Mouse (Mus musculus) embryonic fibroblast, embryonic 13.5 days (primary cell): ENCODE results near the gene Trmt1l.

ENCODE experiments used
- CTCF ChIP-seq: IDR thresholded peaks from 2 replicates; pipeline ENCODE4 v1.5.1; 2011; ENCODE audit warnings: mild to moderate bottlenecking, control low read depth, low read length, moderate library complexity, borderline replicate concordance; ENCODE audit not compliant: insufficient read depth
- POLR2A ChIP-seq: IDR thresholded peaks from 2 replicates; pipeline ENCODE4 v1.6.1; 2011; ENCODE audit warnings: low read depth, mild to moderate bottlenecking, control low read depth, low read length, moderate library complexity

- TF ChIP-seq CTCF (no peak), POLR2A (no peak)
These were observed 28.7 kb downstream of the Trmt1l start for GRCm38 (mm10) chr1:151457087-151457486.
